Mouse (Mus musculus) CD4-positive naive resting alpha-beta T cell, adult 57 days (primary cell): ENCODE data around the gene Cds1. TPM values are rescaled to one million over a fixed set of nuclear protein-coding genes. Genes with fewer than 3 reads are reported as not detected.

Experiments used
- total RNA-seq: library from RNA; stranded (reverse); gene quantifications from one replicate; pipeline ENCODE4 v1.2.4, GENCODE M21; 2023

Gene Cds1
- total RNA-seq, result not detected

GRCm38 (mm10) chr5:101764554-101765347 lies at the start of gene Cds1:
Gene Cds1, plus strand, starts transcription at chr5:101765130.

Other genes with a start within 250 kb of the Cds1 start
- gene Nkx6-1, start 100.1 kb upstream of the Cds1 start, total RNA-seq, result not detected